Mouse (Mus musculus) liver, adult 2 months (tissue): ENCODE data around the gene Fanci.

ENCODE experiments used
- CTCF ChIP-seq: fragments of 200-500 bp; IDR thresholded peaks from 2 replicates; pipeline ENCODE4 v1.5.1; 2011; ENCODE audit warnings: low read depth, low read length, control low read depth
- POLR2A ChIP-seq: fragments of 200-500 bp; IDR thresholded peaks from 2 replicates; pipeline ENCODE4 v1.6.1; 2011; ENCODE audit warnings: low read length, control low read depth; ENCODE audit not compliant: insufficient read depth; ENCODE audit errors: extremely low read depth

DNA sequence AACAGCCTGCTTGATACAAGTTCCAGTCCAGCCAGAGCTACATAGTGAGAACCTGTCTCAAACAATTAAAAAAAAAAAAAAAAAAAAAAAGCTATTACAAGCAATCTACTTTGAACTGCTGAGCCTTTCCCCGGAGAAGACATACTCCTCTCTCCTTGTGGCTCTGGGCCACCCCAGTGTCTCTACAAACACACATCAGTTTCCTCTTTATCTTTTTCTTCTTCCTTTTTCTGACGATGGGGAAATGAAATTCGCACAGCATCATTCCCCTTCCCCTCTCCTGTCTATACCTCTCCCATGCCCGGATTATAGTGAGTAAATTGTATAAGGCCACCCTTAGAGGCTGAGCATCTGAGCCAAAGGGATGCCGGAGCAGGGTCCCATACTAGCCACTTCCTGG lies 23.1 kb upstream of the Fanci start:
- TF ChIP-seq POLR2A (no peak), CTCF (no peak)
